Comparison of ENCODE assay signal across 16 mouse cellular contexts in genomic region chr11:101134217-101134865, GRCm38 (mm10). TPM values are rescaled to one million over a fixed set of nuclear protein-coding genes. Genes with fewer than 3 reads are reported as not detected.
A peak's percentile ranks its signal among the peaks of the same experiment; 100 is the strongest.
DNase-seq lines count a peak whose midpoint lies in the region; ATAC-seq lines count a peak whose summit lies in the region.
"Had no signal": no experiment of that assay in that cellular context is flagged by ENCODE, and none has a peak within 500 bp of the region (broad histone marks: within the 10 kb centered on the region; RNA-seq: fewer than 3 reads in every experiment).

No protein-coding gene starts in this region.

- peak; percentile 62 for DNase-seq in cerebellum, adult 9-11 months
- no peak for DNase-seq in cerebellum, adult 8-10 months
- DNase-seq in heart, adult 11 months = no peak
- DNase-seq in midbrain, embryonic 11.5 days (ENCODE audit: low spot score, missing footprints) = peak; percentile 33
- peak; percentile 53 for DNase-seq in brain, adult 2 months (ENCODE audit: low read depth, low spot score)
- DNase-seq in right cerebral cortex, adult 18-20 months = no peak
- DNase-seq: kidney, adult 9 months; spleen, adult 18-20 months; thymus, postnatal 14 days had no signal

- no peak overlapping the region for H3K4me2 ChIP-seq in heart, embryonic 14.5 days (ENCODE audit: low read length)
- H3K4me2 ChIP-seq in midbrain, embryonic 11.5 days = no peak overlapping the region
- H3K4me2 ChIP-seq in midbrain, embryonic 16.5 days (ENCODE audit: low read length) = no peak overlapping the region
- H3K4me2 ChIP-seq: embryonic facial prominence, embryonic 13.5 days; stomach, embryonic 15.5 days had no signal

- H3K4me3 ChIP-seq in heart, embryonic 14.5 days (ENCODE audit: control insufficient read depth in 1 of 2, insufficient read depth in 1 of 2, low read depth in 1 of 2, low read length in 2 of 2) = no peak overlapping the region
- no peak overlapping the region for H3K4me3 ChIP-seq in midbrain, embryonic 11.5 days (ENCODE audit: low read depth, low read length)
- no peak overlapping the region for H3K4me3 ChIP-seq in midbrain, embryonic 16.5 days (ENCODE audit: low read depth, low read length)
- H3K4me3 ChIP-seq: embryonic facial prominence, embryonic 13.5 days; stomach, embryonic 15.5 days had no signal

- no peaks in the 10 kb centered on the region for H3K9me3 ChIP-seq in heart, embryonic 14.5 days (ENCODE audit: control insufficient read depth, low read length)
- no peaks in the 10 kb centered on the region for H3K9me3 ChIP-seq in midbrain, embryonic 11.5 days (ENCODE audit: control insufficient read depth, low read length)
- no peaks in the 10 kb centered on the region for H3K9me3 ChIP-seq in midbrain, embryonic 16.5 days (replicated peaks; ENCODE audit: control insufficient read depth, low read length, poor library complexity, severe bottlenecking)
- H3K9me3 ChIP-seq: stomach, embryonic 15.5 days had no signal

- no peaks in the 10 kb centered on the region for H3K36me3 ChIP-seq in heart, embryonic 14.5 days (ENCODE audit: control insufficient read depth, insufficient read depth, low read length)
- H3K36me3 ChIP-seq in midbrain, embryonic 11.5 days (ENCODE audit: control insufficient read depth, insufficient read depth, low read length) = no peaks in the 10 kb centered on the region
- no peaks in the 10 kb centered on the region for H3K36me3 ChIP-seq in midbrain, embryonic 16.5 days (ENCODE audit: control insufficient read depth, insufficient read depth, low read length)
- H3K36me3 ChIP-seq: embryonic facial prominence, embryonic 13.5 days; stomach, embryonic 15.5 days had no signal

- H3K27me3 ChIP-seq in heart, embryonic 14.5 days (ENCODE audit: control insufficient read depth, insufficient read depth, low read length) = no peaks in the 10 kb centered on the region
- H3K27me3 ChIP-seq in midbrain, embryonic 11.5 days (ENCODE audit: control insufficient read depth, insufficient read depth, low read length) = no peaks in the 10 kb centered on the region
- H3K27me3 ChIP-seq in midbrain, embryonic 16.5 days (ENCODE audit: control insufficient read depth, insufficient read depth, low read depth, low read length) = no peaks in the 10 kb centered on the region
- H3K27me3 ChIP-seq: CH12.LX; embryonic facial prominence, embryonic 13.5 days; stomach, embryonic 15.5 days had no signal

- WGBS in heart, embryonic 14.5 days = 54% methylated on average over 13 of the region's 13 CpGs
- WGBS in midbrain, embryonic 11.5 days = 80% methylated on average over 13 of the region's 13 CpGs
- WGBS in midbrain, embryonic 16.5 days = 86% methylated on average over 13 of the region's 13 CpGs

- peak overlapping the region; percentile 14; the same call in 1 of the 2 replicates for H3K9ac ChIP-seq in heart, embryonic 14.5 days (ENCODE audit: low read length)
- H3K9ac ChIP-seq in midbrain, embryonic 11.5 days (ENCODE audit: low read length) = no peak overlapping the region
- no peak overlapping the region for H3K9ac ChIP-seq in midbrain, embryonic 16.5 days (ENCODE audit: low read depth, low read length)
- H3K9ac ChIP-seq: embryonic facial prominence, embryonic 13.5 days; stomach, embryonic 15.5 days had no signal

- peaks cover 17 to 23% of the 10 kb centered on the region in 2 experiments; a peak in 3 of 4 replicates for H3K4me1 ChIP-seq in heart, embryonic 14.5 days (ENCODE audit: control insufficient read depth in 2 of 2, insufficient read depth in 2 of 2, low read length in 2 of 2)
- no peaks in the 10 kb centered on the region for H3K4me1 ChIP-seq in midbrain, embryonic 11.5 days (ENCODE audit: control insufficient read depth, insufficient read depth, low read length)
- H3K4me1 ChIP-seq in midbrain, embryonic 16.5 days (ENCODE audit: control insufficient read depth, insufficient read depth, low read length) = no peaks in the 10 kb centered on the region

- no peak for ATAC-seq in heart, embryonic 14.5 days (ENCODE audit: insufficient number of reproducible peaks, insufficient read depth, low FRiP score, low read depth)
- no peak for ATAC-seq in midbrain, embryonic 11.5 days (ENCODE audit: low FRiP score)
- no peak for ATAC-seq in midbrain, embryonic 16.5 days
- ATAC-seq: hindbrain, embryonic 16.5 days; lung, postnatal 0 days had no signal

- H3K27ac ChIP-seq in heart, embryonic 14.5 days (replicated peaks in 1 of 2; ENCODE audit: control insufficient read depth in 1 of 2, insufficient read depth in 1 of 2, low read depth in 2 of 2, low read length in 2 of 2) = no peak overlapping the region
- no peak overlapping the region for H3K27ac ChIP-seq in midbrain, embryonic 11.5 days (ENCODE audit: low read depth, low read length)
- H3K27ac ChIP-seq in midbrain, embryonic 16.5 days (ENCODE audit: low read length) = no peak overlapping the region
- H3K27ac ChIP-seq: embryonic facial prominence, embryonic 13.5 days; stomach, embryonic 15.5 days had no signal

RNA-seq across cellular contexts. Expression of gene Tubg1, which starts 14.6 kb away (rescaled TPM):
- 63.1 and 68.6 TPM in 2 replicates for polyA plus RNA-seq in heart, embryonic 14.5 days (2014; fragmentation: Nextera tagmentation; extraction: Ambion mirVana)
- 96.3 and 108 TPM in 2 replicates for polyA plus RNA-seq in midbrain, embryonic 11.5 days (2014; fragmentation: Nextera tagmentation; extraction: Ambion mirVana)
- 72.6 and 75.0 TPM in 2 replicates for polyA plus RNA-seq in midbrain, embryonic 16.5 days (2015; fragmentation: Nextera tagmentation; extraction: Ambion mirVana)

RNA-seq across cellular contexts. Expression of gene Retreg3, which starts 14.6 kb away (rescaled TPM):
- polyA plus RNA-seq in heart, embryonic 14.5 days (2014; fragmentation: Nextera tagmentation; extraction: Ambion mirVana) = 6.7 and 8.0 TPM in 2 replicates
- 11.0 and 11.4 TPM in 2 replicates for polyA plus RNA-seq in midbrain, embryonic 11.5 days (2014; fragmentation: Nextera tagmentation; extraction: Ambion mirVana)
- 24.4 and 25.4 TPM in 2 replicates for polyA plus RNA-seq in midbrain, embryonic 16.5 days (2015; fragmentation: Nextera tagmentation; extraction: Ambion mirVana)

RNA-seq across cellular contexts. Expression of gene Tubg2, which starts 21.4 kb away (rescaled TPM):
- polyA plus RNA-seq in heart, embryonic 14.5 days (2014; fragmentation: Nextera tagmentation; extraction: Ambion mirVana) = 4.1 and 4.4 TPM in 2 replicates
- polyA plus RNA-seq in midbrain, embryonic 11.5 days (2014; fragmentation: Nextera tagmentation; extraction: Ambion mirVana) = 3.4 and 5.1 TPM in 2 replicates
- polyA plus RNA-seq in midbrain, embryonic 16.5 days (2015; fragmentation: Nextera tagmentation; extraction: Ambion mirVana) = 62.9 and 71.4 TPM in 2 replicates

RNA-seq across cellular contexts. Expression of gene Cntnap1, which starts 36.0 kb away (rescaled TPM):
- 0.69 and 1.1 TPM in 2 replicates for polyA plus RNA-seq in heart, embryonic 14.5 days (2014; fragmentation: Nextera tagmentation; extraction: Ambion mirVana)
- 0.30 and 0.32 TPM in 2 replicates for polyA plus RNA-seq in midbrain, embryonic 11.5 days (2014; fragmentation: Nextera tagmentation; extraction: Ambion mirVana)
- polyA plus RNA-seq in midbrain, embryonic 16.5 days (2015; fragmentation: Nextera tagmentation; extraction: Ambion mirVana) = 4.2 and 4.7 TPM in 2 replicates

RNA-seq across cellular contexts. Expression of gene Plekhh3, which starts 36.8 kb away (rescaled TPM):
- polyA plus RNA-seq in heart, embryonic 14.5 days (2014; fragmentation: Nextera tagmentation; extraction: Ambion mirVana) = 11.3 and 12.8 TPM in 2 replicates
- 5.8 and 7.2 TPM in 2 replicates for polyA plus RNA-seq in midbrain, embryonic 11.5 days (2014; fragmentation: Nextera tagmentation; extraction: Ambion mirVana)
- polyA plus RNA-seq in midbrain, embryonic 16.5 days (2015; fragmentation: Nextera tagmentation; extraction: Ambion mirVana) = 6.5 and 7.6 TPM in 2 replicates

Comparison
In these comparisons a context has a peak if more than half of its experiments do, and no peak if none do; other contexts are left out.
1. DNase-seq: peak in cerebellum, adult 9-11 months (single experiment), midbrain, embryonic 11.5 days (single experiment) and brain, adult 2 months (single experiment); none in cerebellum, adult 8-10 months (single experiment), heart, adult 11 months (single experiment) and right cerebral cortex, adult 18-20 months (single experiment).
2. RNA of gene Tubg2, which starts 21.4 kb away (polyA plus RNA-seq): 62.9 to 71.4 TPM in midbrain, embryonic 16.5 days; 4.1 to 4.4 TPM in heart, embryonic 14.5 days and 3.4 to 5.1 TPM in midbrain, embryonic 11.5 days; every median in the first group is over 10 times any median in the second.